Mouse (Mus musculus) left cerebral cortex, postnatal 25 days (tissue): ENCODE data around the gene Chfr. TPM values are rescaled to one million over a fixed set of nuclear protein-coding genes. Genes with fewer than 3 reads are reported as not detected.

Source experiments
- DNase-seq, 2 experiments: peaks; one replicate each; pipeline ENCODE4 v3.0.0; 2022; ENCODE audit warnings: low spot score in 2 of 2, mixed read lengths in 1 of 2
- intact Hi-C: fragments of 180-260 bp; cut with DNase I; formaldehyde crosslinking; loops from one replicate; pipeline ENCODE4 v1.15.1; 2025
- total RNA-seq, 2 experiments: library from RNA; stranded (reverse); gene quantifications; 2 replicates each; pipeline ENCODE4 v1.2.3; 2021

Chfr gene
- 10 to 100 TPM; 51.3 to 54.7 TPM for total RNA-seq

DNA sequence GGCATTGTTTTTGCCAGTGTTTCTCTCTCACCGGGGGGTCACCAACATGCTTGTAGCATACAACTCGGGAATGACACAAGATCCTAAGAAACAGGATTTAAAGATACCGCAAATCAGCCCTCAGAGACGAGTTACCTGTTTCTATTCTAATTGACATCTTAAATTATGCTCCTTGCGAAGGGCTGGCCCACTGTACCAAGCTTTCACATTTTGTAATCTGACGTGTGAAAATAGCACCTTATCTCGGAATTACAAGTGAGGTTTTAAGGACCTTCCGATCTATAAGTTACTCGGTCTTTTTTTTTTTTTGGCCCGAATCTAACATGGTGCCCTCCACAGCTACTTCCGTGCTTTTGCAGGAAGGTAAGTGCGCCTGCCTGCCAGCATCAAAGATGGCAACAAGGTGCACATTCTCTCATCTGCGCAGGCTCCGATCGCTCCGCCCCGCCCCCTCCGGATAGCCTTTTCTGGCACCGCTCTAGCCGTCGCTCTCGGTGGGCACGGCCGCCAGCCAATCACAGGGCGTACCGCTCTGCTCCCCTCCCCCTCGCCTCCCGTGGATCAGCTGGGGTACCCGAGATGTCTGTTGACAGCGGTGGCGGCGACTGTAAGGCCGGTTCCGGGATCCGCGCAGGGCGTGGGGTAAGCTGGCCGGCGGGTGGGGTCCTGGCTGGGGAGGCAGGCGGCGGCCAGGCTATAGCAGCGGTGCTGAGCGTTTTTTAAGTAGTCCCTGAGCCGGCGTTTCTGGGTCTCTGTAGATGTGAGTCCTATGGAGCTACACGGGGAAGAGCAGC lies at the start of gene Chfr:
TSS of gene Chfr (plus strand) at position 550 of the 794 bp plus-strand sequence.
- intact Hi-C loops = loop anchor here (1.0 kb wide), 1 partner anchor 25 kb away; the partner anchor contains the start of gene Zfp605

DNA sequence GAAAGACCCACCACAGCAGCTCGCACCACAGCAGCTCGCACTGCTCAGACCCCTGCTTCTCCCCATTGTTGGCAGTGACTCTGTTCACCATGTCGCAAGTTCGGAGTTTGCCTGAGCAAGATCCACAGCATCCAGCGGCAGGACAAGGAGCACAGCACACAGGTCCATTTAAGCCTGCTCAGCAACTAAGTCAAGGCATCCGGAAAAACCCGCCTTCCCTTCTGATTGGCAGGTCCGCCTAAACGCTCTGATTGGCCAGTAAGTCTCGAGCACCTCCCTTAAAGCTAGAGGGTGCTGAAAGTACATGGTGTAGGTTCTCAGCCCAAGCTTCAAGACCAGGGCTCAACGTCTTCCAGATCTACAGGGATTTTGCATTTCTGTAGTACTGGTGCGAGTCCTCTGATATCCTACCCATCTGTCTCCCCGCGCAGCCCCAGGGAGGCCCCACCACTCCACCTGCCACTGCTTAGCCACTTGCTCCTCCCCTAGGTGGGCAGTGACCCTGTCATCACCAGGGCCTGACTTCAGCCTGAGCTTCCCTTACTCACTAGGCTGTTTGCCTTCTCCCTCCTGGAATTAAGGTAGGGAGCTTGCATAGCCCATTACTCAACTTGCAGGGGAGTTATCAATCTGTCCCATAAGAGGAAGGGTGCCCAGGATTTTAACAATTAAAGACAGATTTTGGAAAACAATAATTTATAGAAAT lies 49.3 kb upstream of the Chfr start:
- no peak for DNase-seq

More for the DNA sequence above, at the start of gene Chfr:
- peak; percentile 100 for DNase-seq

DNA sequence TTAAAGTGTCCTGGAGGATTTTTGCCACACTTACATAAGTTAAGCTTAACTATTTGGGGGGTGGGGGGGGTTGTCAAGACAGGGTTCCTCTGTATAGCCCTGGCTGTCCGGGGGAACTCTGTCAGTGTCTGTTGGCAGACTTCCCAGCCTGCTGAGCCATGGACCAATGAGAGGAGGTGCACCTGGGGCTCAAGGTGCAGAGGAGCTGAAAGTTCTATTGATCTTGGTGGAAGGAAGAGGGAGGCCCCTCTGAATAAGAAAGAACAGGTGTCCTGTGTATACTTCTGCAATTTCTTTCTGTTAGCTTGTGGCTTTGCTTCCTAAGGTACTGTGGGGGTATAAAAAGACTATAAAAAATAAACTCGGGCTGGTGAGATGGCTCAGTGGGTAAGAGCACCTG lies 44.1 kb upstream of the Chfr start:
- intact Hi-C loops = loop anchor here (5.0 to 10.0 kb wide), 2 partner anchors 34 to 1397 kb away; partner anchors contain the start of gene Fgfrl1

More for the DNA sequence above, 49.3 kb upstream of the Chfr start:
- intact Hi-C loops = no loop called here

DNA sequence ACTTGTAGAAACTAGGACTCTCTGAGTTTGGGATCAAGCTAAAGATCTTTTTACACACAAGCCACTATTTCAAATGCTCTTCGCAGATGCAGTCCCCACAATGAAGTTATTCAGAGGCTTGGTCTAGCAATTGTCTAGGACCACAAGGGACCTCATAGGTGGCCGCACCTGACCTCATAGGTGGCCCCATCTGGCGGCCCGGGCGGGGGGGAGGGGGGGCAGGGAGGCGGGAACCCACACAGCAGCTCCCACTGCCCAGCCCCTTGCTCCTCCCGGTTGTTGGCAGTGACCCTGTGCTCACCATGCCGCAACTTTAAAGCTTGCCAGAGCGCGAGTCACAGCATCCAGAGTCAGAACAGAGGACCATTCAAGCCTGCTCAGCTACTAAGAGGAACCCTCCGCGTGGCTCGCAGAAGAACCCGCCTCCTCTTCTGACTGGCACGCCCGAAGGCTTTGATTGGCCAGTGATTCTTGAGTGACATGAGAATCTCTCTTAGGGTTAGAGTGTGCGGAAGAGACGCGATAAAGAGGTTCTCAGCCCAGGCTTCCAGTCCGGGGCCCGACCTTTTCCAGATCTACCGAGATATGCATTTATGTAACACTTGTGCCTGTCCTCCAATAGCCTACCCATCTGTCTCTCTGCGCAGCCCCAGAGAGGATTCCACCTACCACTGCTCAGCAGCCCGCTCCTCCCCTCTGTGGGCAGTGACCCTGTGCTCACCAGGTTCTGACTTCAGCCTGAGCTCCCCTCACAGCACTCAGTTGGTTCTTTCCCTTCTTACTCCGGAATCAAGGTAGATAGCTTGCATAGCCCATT lies 41.4 kb upstream of the Chfr start, which contains the start of gene Gm35315:
TSS of gene Gm35315 (minus strand) at position 391 of the 817 bp plus-strand sequence.
- intact Hi-C loops = loop anchor here (5.0 to 10.0 kb wide), 2 partner anchors 37 to 1399 kb away; partner anchors contain the start of gene Fgfrl1
- DNase-seq = peak; percentile 87 to 94

More for the DNA sequence above, 44.1 kb upstream of the Chfr start:
- DNase-seq = no peak

DNA sequence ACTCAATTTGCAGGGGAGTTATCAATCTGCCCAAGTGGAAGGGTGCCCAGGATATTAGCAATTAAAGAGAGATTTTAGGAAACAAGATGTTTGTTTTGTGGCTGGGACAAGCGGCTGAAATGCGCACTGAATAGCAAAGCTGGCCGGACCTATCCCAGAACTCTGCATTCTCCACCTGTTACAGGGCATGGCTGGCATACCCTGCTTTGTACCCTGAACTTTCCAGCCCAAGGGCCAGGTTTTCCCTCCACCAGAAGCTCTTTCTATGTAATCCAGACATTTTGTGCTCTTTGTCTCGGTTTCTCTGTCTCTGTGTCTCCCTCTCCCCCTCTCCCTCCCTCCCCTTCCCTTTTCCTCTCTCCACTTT lies 40.8 kb upstream of the Chfr start:
- intact Hi-C loops = loop anchor here (5.0 to 10.0 kb wide), 2 partner anchors 38 to 1400 kb away; partner anchors contain the start of gene Fgfrl1
- DNase-seq = no peak

DNA sequence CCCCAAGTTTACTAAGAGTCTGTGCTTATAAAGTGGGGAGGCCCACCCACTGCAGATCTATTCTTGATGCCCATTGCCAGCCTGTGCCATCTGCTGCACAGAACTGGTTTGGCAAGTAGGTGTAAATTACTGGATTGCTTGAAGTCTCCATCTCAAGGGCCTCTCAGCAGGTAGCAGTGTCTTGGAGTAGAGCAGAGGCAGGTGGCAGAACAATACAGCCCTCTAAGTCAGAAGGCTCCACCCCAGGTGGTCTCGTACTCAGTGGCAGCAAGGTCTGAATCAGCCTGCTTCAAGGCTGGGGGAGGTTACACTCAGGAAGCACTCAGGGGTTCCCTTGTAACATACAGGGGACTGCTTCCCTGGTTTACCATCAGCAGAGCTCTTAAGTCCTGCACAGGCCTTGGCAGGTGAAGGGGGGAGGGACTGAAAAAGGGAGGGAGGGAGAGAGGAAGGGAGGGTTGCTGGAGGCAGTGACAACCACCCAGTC lies 36.6 kb upstream of the Chfr start:
- peak; percentile 41 to 85 for DNase-seq
- intact Hi-C loops = loop anchor here (10.0 kb wide), 1 partner anchor 1404 kb away; the partner anchor contains the start of gene Fgfrl1

DNA sequence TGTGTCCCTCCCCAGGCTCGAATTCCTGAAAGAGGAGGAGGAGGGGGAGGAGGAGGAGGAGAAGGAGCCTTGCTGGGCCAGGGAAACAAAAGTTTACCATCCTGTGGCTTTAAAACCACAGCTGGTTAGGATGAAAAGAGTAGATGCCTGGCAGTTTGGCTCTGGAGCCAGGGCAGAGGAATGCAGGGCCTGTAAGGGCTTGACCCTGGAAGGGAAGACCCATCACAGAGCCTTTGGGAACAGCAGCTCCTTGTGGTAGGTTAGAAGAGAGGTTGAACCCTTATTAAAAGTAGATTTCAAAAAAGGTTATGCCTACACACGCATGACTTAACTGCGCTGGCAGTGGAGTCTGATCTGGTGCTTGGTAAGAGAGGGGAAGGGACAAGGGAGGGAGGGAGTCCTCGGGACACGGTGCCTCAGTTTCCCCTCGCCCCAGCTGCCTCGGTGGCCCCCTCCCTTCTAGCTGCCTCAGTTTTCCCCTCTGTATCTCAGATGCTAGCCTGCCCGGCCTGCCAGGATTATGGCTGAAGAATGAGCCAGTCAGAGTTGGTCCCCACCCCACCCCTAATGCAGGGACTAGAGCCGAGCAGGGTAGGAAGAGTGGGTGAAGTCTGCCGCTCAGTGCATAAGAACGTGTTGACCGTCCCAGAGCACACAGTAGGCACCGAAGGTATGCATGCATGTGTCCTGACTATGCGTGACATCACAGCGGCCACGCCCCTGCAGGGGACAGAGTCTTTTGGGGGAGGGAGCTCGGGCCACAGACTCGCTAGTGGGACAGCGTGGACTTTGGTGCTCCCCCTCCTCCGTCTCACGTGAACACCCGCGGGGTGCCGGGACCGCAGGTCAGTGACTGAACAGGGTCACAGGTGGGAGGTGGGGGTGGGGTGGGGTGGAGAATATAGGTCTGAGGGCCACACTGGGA lies 35.7 kb upstream of the Chfr start, which contains the start of gene Plcxd1:
TSS of gene Plcxd1 (plus strand) at position 314 of the 925 bp plus-strand sequence.
- no peak for DNase-seq
- intact Hi-C loops = loop anchor here (10.0 kb wide), 1 partner anchor 1405 kb away; the partner anchor contains the start of gene Fgfrl1

DNA sequence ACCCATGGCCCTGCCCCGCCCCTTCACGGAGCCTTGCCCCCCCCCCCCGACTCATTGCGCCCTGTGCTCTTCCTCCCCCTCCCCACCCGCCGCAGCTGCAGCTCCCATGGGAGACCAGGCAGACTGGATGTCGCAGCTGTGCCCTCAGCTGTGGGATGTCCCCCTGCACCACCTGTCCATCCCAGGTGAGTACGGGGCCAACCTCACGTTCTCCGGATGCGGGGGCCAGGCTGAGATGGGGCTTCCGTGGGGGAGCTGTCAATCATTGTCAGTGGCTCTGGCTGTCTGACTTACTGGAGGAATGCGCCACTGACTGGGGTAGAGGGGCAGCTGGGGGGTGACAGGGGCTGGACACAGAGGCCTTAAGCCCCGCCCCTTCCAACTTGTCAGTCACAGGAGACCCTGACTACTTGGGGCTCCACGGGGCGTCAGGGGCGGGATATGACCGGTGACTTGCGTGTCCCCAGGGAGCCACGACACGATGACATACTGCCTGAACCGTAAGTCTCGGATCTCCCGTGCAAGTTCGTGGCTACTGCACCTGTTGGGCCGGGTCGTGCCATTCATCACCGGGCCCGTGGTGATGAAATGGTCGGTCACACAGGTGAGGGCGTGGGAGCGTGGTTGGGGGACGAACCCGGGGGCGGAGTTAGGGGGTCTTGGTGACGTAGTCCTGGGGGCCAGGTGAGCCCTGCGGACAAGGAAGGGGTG lies 34.6 kb upstream of the Chfr start:
- peak in 1 of 2 experiments; percentile 33 for DNase-seq
- intact Hi-C loops = no loop called here

DNA sequence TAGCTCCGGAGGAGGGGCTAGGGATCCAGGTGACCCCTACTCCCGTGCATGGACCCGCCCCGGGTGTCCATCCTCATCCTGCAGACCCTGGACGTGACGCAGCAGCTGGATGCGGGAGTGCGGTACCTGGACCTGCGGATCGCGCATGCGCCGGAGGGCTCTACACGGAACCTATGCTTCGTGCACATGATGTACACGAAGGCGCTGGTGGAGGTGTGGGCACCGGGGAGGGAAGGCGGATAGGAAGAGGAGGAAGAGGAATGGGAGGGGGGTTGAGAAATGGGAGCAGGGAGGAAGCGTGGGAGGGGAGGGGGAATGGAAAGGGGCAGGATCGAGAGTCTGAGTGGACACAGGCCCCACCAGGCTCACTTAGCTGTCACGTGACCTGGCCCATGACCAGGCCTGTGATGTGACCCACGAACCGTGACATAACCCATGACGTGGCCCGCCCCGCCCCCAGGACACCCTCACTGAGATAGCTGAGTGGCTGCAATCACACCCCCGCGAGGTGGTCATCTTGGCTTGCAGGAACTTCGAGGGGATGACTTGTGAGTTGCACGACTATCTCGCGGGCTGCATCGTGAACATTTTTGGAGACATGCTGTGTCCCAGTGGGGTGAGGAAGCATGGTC lies 33.8 kb upstream of the Chfr start:
- intact Hi-C loops = no loop called here
- peak; percentile 69 to 82 for DNase-seq

DNA sequence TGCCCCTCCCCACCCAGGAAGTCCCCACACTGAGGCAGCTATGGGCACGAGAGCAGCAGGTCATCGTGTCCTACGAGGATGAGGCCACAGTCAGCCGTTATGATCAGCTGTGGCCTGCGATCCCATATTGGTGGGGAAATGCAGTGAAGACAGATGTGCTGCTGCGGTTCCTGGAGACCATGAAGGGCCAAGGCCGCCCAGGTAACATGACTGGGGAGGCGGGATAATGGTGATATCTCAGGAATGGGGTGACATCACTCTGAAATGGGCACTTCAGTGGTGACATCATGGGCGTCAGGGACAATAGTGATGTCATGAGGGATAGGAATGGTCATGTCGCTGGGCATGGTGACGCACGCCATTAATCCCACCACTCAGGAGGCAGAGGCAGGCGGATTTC lies 33.2 kb upstream of the Chfr start:
- no peak for DNase-seq
- intact Hi-C loops = no loop called here

DNA sequence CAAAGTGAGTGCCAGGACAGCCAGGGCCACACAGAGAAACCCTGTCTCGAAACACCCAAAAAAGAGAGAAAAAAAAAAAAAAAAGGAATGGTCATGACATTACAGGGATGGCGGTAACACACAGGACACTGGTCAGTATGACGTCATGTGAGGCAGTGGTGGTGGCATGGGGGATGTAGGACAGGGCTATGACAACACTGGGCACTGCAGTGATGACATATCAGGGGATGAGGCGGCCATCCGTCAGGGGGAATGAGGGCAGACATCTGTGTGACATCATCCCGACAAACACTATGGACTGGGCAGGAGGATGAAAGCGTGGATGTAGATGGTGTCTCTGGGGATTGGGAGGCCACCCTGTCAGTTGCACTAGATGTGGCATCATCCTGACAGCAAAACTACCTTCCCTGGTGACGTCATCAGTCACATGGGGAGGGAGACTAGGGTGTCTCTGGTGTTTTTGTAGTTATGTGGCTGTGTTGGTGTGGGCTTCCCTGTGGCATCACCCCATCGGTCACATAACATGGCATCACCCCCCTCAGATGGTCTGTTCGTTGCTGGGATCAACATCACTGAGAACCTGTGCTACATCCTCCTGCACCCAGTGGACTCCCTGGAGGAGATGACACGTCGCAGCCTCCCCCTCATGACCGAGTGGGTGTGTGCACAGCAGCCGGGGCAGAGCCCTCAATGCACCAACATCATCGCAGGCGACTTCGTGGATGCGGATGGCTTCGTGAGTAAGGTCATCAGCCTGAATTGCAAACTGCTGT lies 32.6 kb upstream of the Chfr start:
- intact Hi-C loops = no loop called here

DNA sequence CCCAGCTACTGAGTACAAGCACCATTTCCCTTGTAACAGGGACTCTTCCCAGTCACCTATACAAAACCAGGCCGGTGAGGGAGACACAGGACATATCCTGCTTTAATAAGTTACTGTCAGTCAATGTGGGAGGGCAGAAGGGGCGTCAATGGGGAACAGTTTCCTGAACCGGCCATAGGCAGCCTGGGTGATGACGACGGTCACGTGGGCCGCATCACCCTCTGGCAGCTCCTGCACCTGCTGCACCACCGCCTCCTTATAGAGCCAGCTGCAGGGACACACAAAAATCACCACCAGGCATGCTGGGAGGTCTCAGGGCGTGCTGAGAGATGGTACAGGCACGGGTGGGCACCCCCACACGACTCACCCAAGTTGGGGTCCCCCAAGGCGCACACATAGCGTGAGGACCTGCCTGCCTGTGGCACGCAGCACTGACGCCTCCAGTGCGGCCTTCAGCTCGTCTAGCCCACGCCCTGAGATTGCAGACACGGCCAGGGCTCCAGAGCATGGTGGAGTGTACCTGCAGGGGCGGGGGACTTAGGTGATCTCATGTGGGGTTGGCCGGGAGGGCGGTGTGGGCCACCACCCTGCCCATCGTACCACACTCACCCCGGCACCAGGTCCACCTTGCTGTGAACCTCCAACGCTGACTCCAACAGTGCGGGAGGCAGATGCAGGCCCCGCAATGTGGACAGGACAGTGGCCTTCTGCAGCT lies 31.6 kb upstream of the Chfr start:
- no peak for DNase-seq
- intact Hi-C loops = no loop called here

More for the DNA sequence above, 32.6 kb upstream of the Chfr start:
- DNase-seq = peak in 1 of 2 experiments; percentile 23

DNA sequence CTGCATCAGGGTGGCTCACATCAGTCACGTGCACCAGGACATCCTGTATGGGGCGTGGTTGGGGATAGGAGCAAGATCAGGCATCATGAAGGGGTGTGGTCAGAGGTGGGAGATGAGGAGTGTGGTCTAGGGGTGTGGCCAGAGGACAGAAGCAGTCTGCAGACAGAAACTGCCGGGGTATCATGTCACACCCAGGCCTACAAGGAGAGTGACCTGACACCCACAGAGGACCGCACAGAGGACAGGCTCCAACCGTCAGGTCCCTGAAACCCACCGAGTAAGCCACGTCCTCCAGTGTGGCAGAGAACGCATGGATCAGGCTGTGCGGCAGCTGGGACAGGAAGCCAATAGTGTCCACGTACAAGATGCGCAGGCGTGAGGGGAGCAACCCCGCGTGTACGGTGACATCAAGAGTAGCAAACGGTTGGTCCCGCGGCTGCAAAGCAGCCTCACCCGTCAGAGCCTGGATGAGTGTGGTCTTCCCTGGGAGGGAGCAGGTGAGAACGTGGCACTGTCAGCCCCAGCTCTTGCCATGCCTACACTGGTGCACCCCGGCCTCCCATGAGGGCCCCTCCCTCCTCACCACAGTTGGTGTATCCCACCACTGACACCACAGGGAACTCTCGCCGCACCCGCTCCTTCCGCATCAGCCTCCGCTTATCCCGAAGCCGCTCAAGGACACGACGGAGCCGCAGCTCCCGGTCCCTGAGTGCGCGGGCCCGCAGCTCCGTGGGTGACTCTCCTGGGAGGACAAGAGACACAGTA lies 30.8 kb upstream of the Chfr start:
- DNase-seq = no peak
- intact Hi-C loops = no loop called here

DNA sequence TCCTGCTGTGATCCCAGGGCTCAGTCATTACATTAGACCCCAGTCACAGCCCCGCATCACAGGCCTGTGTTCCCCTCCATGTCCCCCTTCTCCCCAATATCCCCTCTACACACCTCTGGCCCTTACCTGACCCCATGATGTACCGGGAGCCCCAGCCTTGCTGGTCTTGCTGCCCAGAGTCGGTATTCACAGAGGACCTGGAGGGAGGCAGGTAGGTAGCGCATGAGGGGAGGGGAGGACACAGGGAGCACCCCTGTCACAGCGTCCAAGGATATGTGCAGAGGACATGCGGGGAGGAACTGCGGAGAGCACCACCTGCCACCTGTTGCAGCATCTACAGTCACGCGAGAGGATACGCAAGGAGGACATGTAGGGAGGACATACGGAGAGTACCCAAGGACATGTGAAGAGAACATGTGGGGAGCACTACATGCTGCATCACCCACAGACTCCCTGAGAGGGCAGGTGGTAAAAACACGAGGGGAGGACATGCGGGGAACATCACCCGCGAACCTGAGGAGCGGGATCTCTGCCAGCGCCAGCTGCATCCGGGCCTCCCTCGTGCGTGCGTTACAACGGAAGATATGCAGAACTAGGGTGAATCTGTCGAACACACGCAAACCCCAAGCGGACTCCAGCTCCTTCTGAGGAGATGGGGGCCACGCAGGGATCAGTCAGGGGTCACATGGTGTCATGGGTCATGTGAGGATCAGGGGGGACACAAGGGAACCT lies 29.3 kb upstream of the Chfr start:
- intact Hi-C loops = no loop called here
- DNase-seq = peak in 1 of 2 experiments; percentile 26
